Mouse (Mus musculus): ENCODE measurements around the gene Gm11037. TPM values are rescaled to one million over a fixed set of nuclear protein-coding genes. Genes with fewer than 3 reads are reported as not detected.
A peak's percentile ranks its signal among the peaks of the same experiment; 100 is the strongest.

The Gm11037 gene
- polyA plus RNA-seq, 1 experiment from 2014 or later: not detected

- H3K4me1 ChIP-seq (replicated peaks): peaks cover 27% of the 10 kb centered on the region
- no peak for DNase-seq (ENCODE audit: low spot score)
- H3K9me3 ChIP-seq: no peaks in the 10 kb centered on the region
- H3K36me3 ChIP-seq: peaks cover 79% of the 10 kb centered on the region
- no peak overlapping the region for H3K27ac ChIP-seq
- WGBS: 92% methylated on average over 2 of the region's 2 CpGs
- H3K4me3 ChIP-seq: no peak overlapping the region
- no peaks in the 10 kb centered on the region for H3K27me3 ChIP-seq (ENCODE audit: insufficient read depth, poor library complexity, severe bottlenecking)
These were observed 12.2 kb downstream of the Gm11037 start for GRCm38 (mm10) chr2:131145536-131145935.

DNA sequence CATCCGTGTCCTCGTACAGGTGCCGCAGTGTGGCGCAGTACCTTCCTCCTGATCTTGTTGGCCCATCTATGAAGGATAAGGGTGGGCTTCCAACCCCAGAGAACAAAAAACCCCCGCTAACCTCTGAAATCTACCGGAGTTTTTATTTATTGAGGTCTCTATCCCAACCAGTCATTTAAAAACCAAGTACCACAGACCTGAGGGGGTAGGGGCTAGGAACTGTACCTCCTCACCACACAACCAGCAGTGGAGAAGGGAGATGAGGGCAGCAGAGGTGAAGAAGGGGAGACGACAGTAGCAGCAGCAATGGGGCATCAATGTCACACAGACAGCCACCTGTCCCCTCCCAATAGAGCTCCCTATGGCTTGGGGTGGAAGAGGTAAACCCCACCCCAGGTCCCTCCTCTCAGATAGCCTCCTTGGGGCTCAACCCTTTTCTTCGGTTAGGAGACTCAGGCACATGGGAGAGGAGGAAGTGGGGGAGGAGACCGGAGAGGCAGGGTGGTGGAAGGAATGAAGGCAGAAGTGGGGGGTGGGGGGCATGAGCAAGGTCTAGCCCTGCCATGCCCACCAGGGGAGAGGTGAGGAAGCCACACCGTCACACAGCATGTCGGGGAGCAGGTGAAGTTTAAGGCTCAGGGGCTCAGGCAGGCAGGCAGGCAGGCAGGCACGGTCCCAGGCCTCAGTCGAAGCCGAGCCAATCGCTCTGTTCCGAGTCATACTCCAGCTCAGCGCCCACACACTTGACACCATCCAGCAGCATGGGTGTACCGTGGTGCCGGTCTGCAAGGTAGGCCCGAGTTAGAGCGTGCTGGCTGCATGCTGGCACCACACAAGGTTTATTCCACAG, 13.1 kb downstream of the Gm11037 start:
- H3K4me1 ChIP-seq (replicated peaks): peaks cover 19% of the 10 kb centered on the region
- H3K27me3 ChIP-seq (ENCODE audit: insufficient read depth, poor library complexity, severe bottlenecking): no peaks in the 10 kb centered on the region
- H3K27ac ChIP-seq: no peak overlapping the region
- no peak for DNase-seq (ENCODE audit: low spot score)
- H3K4me3 ChIP-seq: no peak overlapping the region
- 92% methylated on average over 21 of the region's 21 CpGs for WGBS
- peaks cover 88% of the 10 kb centered on the region for H3K36me3 ChIP-seq
- no peaks in the 10 kb centered on the region for H3K9me3 ChIP-seq

- H3K4me3 ChIP-seq: no peak overlapping the region
- no peak overlapping the region for H3K27ac ChIP-seq
- peaks cover 19% of the 10 kb centered on the region for H3K4me1 ChIP-seq (replicated peaks)
- H3K36me3 ChIP-seq: peaks cover 93% of the 10 kb centered on the region
- WGBS: 93% methylated on average over 8 of the region's 8 CpGs
- H3K9me3 ChIP-seq: no peaks in the 10 kb centered on the region
- DNase-seq (ENCODE audit: low spot score): no peak
- no peaks in the 10 kb centered on the region for H3K27me3 ChIP-seq (ENCODE audit: insufficient read depth, poor library complexity, severe bottlenecking)
These were observed 13.7 kb downstream of the Gm11037 start for GRCm38 (mm10) chr2:131147043-131147365.

DNA sequence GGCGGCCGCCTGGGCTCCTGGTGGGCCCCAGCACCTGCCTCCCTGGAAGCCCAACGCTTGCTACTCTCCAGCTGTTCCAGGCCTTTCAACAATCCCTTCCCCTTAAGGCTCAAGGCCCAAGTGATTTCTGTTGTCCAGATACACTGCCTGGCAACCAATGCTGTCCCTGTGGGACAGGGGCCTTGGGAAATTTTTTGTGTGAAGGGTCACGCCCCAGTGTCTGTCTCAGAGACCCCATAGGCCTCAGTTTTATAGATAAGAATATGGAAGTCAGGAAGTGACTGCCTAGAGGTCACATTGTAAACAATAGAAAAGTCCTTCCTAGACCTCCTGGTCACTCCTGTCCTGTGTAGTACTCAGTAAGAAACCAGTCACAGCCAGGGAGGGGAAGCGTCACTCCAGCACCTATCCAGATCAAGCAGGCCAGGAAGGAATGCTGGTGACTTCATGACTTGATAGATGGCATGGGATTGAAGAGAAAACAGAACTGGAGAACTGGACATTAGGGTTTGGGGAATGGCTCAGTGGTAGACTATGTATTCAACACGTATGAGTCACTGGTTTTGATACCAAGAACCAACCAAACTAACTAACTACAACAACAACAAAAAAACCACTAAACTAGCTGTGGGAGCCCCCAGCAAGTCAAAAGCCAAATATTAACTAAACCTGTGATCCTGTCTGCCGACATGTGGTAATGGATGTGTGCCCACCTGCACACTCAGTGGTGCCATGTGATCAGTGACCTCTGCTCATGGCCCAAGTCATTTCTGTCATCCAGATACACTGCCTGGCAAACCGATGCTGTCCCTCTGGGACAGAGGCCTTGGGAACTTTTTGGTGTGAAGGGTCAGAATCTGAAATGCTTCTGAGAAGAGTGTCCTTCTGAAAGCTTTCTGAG, 15.3 kb downstream of the Gm11037 start:
- 87% methylated on average over 8 of the region's 8 CpGs for WGBS
- Histone ChIP-seq H3K27me3 (ENCODE audit: insufficient read depth, poor library complexity, severe bottlenecking) (no peaks in the 10 kb centered on the region), H3K9me3 (no peaks in the 10 kb centered on the region), H3K4me1 (replicated peaks) (peaks cover 13% of the 10 kb centered on the region; the same call in 1 of the 2 replicates), H3K27ac (no peak overlapping the region), H3K36me3 (peaks cover 100% of the 10 kb centered on the region), H3K4me3 (no peak overlapping the region)
- no peak for DNase-seq (ENCODE audit: low spot score)

- H3K27ac ChIP-seq: no peak overlapping the region
- no peaks in the 10 kb centered on the region for H3K9me3 ChIP-seq
- peaks cover 13% of the 10 kb centered on the region; the same call in 1 of the 2 replicates for H3K4me1 ChIP-seq (replicated peaks)
- DNase-seq (ENCODE audit: low spot score): no peak
- H3K36me3 ChIP-seq: peaks cover 100% of the 10 kb centered on the region
- no peak overlapping the region for H3K4me3 ChIP-seq
- H3K27me3 ChIP-seq (ENCODE audit: insufficient read depth, poor library complexity, severe bottlenecking): no peaks in the 10 kb centered on the region
- 95% methylated on average over 3 of the region's 3 CpGs for WGBS
These were observed 15.9 kb downstream of the Gm11037 start for GRCm38 (mm10) chr2:131149254-131149578.

DNA sequence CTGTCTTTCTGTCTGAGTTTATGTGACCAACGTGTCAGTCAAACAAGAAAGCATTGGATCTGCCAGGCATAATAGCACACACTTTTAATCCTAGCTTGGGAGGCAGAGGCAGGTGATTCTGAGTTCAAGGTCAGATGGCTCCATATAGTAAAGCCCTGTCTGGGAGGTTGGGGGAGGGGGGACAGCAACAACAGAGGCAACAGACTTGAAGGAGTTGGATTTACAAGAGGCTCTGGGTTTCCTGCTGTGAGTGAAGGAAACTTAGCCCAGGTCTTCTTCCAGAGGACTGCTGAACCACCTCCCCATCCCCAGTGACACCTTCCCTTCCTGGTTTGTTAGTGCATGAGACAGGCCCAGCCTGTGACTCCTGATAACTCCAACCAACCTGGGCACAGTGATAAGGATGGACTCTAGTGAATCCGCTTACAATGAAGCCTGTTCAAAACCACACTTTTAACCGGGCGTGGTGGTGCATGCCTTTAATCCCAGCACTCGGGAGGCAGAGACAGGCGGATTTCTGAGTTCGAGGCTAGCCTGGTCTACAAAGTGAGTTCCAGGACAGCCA, 19.0 kb downstream of the Gm11037 start:
- WGBS: 93% methylated on average over 7 of the region's 7 CpGs
- DNase-seq (ENCODE audit: low spot score): no peak
- H3K36me3 ChIP-seq: peaks cover 90% of the 10 kb centered on the region

DNA sequence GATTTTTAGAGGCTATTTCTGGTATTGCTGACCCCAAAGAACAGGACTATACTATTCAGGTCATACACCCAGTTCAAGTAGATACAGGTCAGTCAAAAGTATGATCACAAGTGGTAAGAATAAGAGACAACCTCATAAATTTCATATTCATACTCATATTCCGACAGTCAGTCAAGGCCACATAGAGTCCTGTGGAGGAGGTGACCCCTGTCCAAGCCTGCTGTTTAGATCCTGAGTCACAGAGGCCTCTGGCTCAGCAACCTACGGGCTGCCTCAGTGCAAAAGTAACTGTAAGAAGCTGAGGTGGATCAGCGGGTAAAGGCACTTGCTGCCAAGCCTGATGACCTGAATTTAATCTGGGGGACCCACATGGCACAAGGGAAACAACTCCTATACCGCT, 20.7 kb downstream of the Gm11037 start:
- Histone ChIP-seq H3K4me1 (replicated peaks) (peaks cover 36% of the 10 kb centered on the region), H3K36me3 (peaks cover 72% of the 10 kb centered on the region), H3K27ac (no peak overlapping the region), H3K4me3 (no peak overlapping the region), H3K27me3 (ENCODE audit: insufficient read depth, poor library complexity, severe bottlenecking) (no peaks in the 10 kb centered on the region), H3K9me3 (no peaks in the 10 kb centered on the region)
- DNase-seq (ENCODE audit: low spot score): no peak
- 92% methylated on average over 4 of the region's 4 CpGs for WGBS

More for the DNA sequence above, 19.0 kb downstream of the Gm11037 start:
- Histone ChIP-seq H3K27me3 (ENCODE audit: insufficient read depth, poor library complexity, severe bottlenecking) (no peaks in the 10 kb centered on the region), H3K4me1 (replicated peaks) (peaks cover 26% of the 10 kb centered on the region), H3K4me3 (no peak overlapping the region), H3K9me3 (no peaks in the 10 kb centered on the region), H3K27ac (no peak overlapping the region)

- H3K27me3 ChIP-seq (ENCODE audit: insufficient read depth, poor library complexity, severe bottlenecking): no peaks in the 10 kb centered on the region
These were observed 23.7 kb downstream of the Gm11037 start for GRCm38 (mm10) chr2:131156987-131157386.

DNA sequence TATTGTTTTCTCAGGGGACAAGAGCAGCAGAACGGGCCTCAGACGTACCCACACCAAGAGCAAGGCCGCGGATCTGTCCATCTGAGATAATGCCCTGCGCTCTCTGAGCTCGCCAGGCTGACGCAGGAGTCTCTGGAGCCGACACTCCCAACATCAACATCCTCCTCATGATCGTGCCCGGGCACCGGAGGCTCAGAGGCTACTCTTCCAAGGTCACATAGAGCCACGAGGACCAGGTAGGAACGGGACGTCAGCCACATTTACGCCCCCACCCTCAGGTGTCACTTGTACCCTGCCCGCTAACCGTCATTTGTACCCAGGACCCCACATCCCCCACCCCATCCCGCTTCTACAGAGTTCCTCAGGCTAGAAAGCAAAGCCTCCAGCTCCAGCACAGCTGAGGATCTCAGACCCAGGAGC, 26.2 kb downstream of the Gm11037 start:
- H3K27me3 ChIP-seq (ENCODE audit: insufficient read depth, poor library complexity, severe bottlenecking): no peaks in the 10 kb centered on the region
- H3K9me3 ChIP-seq: no peaks in the 10 kb centered on the region
- no peak for DNase-seq (ENCODE audit: low spot score)
- peaks cover 19% of the 10 kb centered on the region for H3K36me3 ChIP-seq
- WGBS: under 1% methylated on average over 18 of the region's 18 CpGs
- peak overlapping the region; percentile 86 for H3K4me3 ChIP-seq
- peaks cover 47% of the 10 kb centered on the region for H3K4me1 ChIP-seq (replicated peaks)
- H3K27ac ChIP-seq: peak overlapping the region; percentile 95

More at GRCm38 (mm10) chr2:131156987-131157386, 23.7 kb downstream of the Gm11037 start:
- H3K9me3 ChIP-seq: no peaks in the 10 kb centered on the region
- peaks cover 52% of the 10 kb centered on the region for H3K4me1 ChIP-seq (replicated peaks)
- H3K36me3 ChIP-seq: peaks cover 43% of the 10 kb centered on the region
- WGBS: 94% methylated on average over 7 of the region's 7 CpGs
- no peak overlapping the region for H3K27ac ChIP-seq
- no peak overlapping the region for H3K4me3 ChIP-seq
- no peak for DNase-seq (ENCODE audit: low spot score)

GRCm38 (mm10) chr2:131159938-131160581, 26.8 kb downstream of the Gm11037 start, which contains the start of gene 1700037H04Rik:
1700037H04Rik (minus strand) TSS chr2:131160081.
- Histone ChIP-seq H3K36me3 (peaks cover 14% of the 10 kb centered on the region), H3K4me1 (replicated peaks) (peaks cover 47% of the 10 kb centered on the region), H3K9me3 (no peaks in the 10 kb centered on the region), H3K27me3 (ENCODE audit: insufficient read depth, poor library complexity, severe bottlenecking) (no peaks in the 10 kb centered on the region), H3K27ac (peak within 1 kb of the TSS; percentile 95), H3K4me3 (peak within 1 kb of the TSS; percentile 86)
- under 1% methylated on average over 54 of the region's 54 CpGs for WGBS
- DNase-seq (ENCODE audit: low spot score): peak; percentile 96

- H3K36me3 ChIP-seq: peaks cover 7% of the 10 kb centered on the region
- H3K4me1 ChIP-seq (replicated peaks): peaks cover 47% of the 10 kb centered on the region
- no peaks in the 10 kb centered on the region for H3K27me3 ChIP-seq (ENCODE audit: insufficient read depth, poor library complexity, severe bottlenecking)
- DNase-seq (ENCODE audit: low spot score): no peak
- peak overlapping the region; percentile 86 for H3K4me3 ChIP-seq
- peak overlapping the region; percentile 95 for H3K27ac ChIP-seq
- WGBS: under 1% methylated on average over 17 of the region's 17 CpGs
- no peaks in the 10 kb centered on the region for H3K9me3 ChIP-seq
These were observed 27.4 kb downstream of the Gm11037 start for GRCm38 (mm10) chr2:131160671-131161111.

- H3K4me3 ChIP-seq: no peak overlapping the region
- no peaks in the 10 kb centered on the region for H3K36me3 ChIP-seq
- H3K4me1 ChIP-seq (replicated peaks): peaks cover 20% of the 10 kb centered on the region
- H3K27me3 ChIP-seq (ENCODE audit: insufficient read depth, poor library complexity, severe bottlenecking): no peaks in the 10 kb centered on the region
- WGBS: 80% methylated on average over 7 of the region's 7 CpGs
- no peak overlapping the region for H3K27ac ChIP-seq
- DNase-seq (ENCODE audit: low spot score): no peak
- H3K9me3 ChIP-seq: no peaks in the 10 kb centered on the region
These were observed 30.6 kb downstream of the Gm11037 start for GRCm38 (mm10) chr2:131163924-131164323.

All from hindbrain, embryonic 10.5 days (tissue).